Comparison of ENCODE assay signal across 9 mouse cellular contexts in the genomic region with DNA sequence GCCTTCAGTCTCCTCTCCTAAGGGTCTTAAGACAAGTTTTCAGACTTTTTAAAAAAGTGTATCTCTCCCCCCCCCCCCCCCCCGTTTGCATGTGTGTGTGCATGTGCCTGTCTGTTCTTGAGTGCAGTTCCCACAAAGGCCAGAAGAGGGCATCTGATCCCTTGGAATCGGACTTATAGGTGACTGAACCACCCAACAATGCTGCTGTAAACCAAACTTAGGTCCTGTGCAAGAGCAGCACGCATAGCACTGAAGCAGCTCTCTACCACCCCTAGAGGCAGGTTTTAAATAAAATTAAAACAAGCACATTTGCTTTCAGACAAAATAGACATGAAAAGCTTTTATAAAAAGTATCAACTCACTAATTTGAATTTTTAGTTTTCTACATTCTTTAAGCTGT. TPM values are rescaled to one million over a fixed set of nuclear protein-coding genes. Genes with fewer than 3 reads are reported as not detected.
DNase-seq lines count a peak whose midpoint lies in the region; ATAC-seq lines count a peak whose summit lies in the region.
"Had no signal": no experiment of that assay in that cellular context is flagged by ENCODE, and none has a peak within 500 bp of the region (broad histone marks: within the 10 kb centered on the region; RNA-seq: fewer than 3 reads in every experiment).

No protein-coding gene starts in this region.

- no peaks in the 10 kb centered on the region for H3K27me3 ChIP-seq in hindbrain, embryonic 11.5 days (ENCODE audit: control insufficient read depth, insufficient read depth, low read length)
- H3K27me3 ChIP-seq in hindbrain, embryonic 16.5 days (replicated peaks; ENCODE audit: control insufficient read depth, insufficient read depth, low read length) = no peaks in the 10 kb centered on the region
- H3K27me3 ChIP-seq: embryonic facial prominence, embryonic 13.5 days had no signal

- no peaks in the 10 kb centered on the region for H3K4me1 ChIP-seq in hindbrain, embryonic 11.5 days (replicated peaks; ENCODE audit: control insufficient read depth, insufficient read depth, low read length)
- H3K4me1 ChIP-seq in hindbrain, embryonic 16.5 days (ENCODE audit: control insufficient read depth, insufficient read depth, low read depth, low read length) = no peaks in the 10 kb centered on the region

- no peak overlapping the region for H3K4me3 ChIP-seq in hindbrain, embryonic 11.5 days (ENCODE audit: low read depth, low read length)
- no peak overlapping the region for H3K4me3 ChIP-seq in hindbrain, embryonic 16.5 days (ENCODE audit: low read length)
- H3K4me3 ChIP-seq: embryonic facial prominence, embryonic 13.5 days had no signal

- no peaks in the 10 kb centered on the region for H3K36me3 ChIP-seq in hindbrain, embryonic 11.5 days (ENCODE audit: control insufficient read depth, insufficient read depth, low read length)
- no peaks in the 10 kb centered on the region for H3K36me3 ChIP-seq in hindbrain, embryonic 16.5 days (ENCODE audit: control insufficient read depth, insufficient read depth, low read length)

- no peak overlapping the region for H3K9ac ChIP-seq in hindbrain, embryonic 11.5 days (ENCODE audit: low read depth, low read length)
- no peak overlapping the region for H3K9ac ChIP-seq in hindbrain, embryonic 16.5 days (ENCODE audit: low read depth, low read length)
- H3K9ac ChIP-seq: embryonic facial prominence, embryonic 13.5 days had no signal

- no peak overlapping the region for H3K27ac ChIP-seq in hindbrain, embryonic 11.5 days (ENCODE audit: low read depth, low read length)
- no peak overlapping the region for H3K27ac ChIP-seq in hindbrain, embryonic 16.5 days (ENCODE audit: low read depth, low read length)
- H3K27ac ChIP-seq: embryonic facial prominence, embryonic 13.5 days had no signal

- peak; percentile 68 for DNase-seq in hindbrain, embryonic 11.5 days (ENCODE audit: low spot score)
- DNase-seq in 3T3-L1 (ENCODE audit: low read depth, low spot score) = peak; percentile 85
- peak; percentile 40 for DNase-seq in Muller cell, postnatal 12 days (ENCODE audit: inconsistent ontology term)
- peak; percentile 50 to 78 for DNase-seq in kidney, postnatal 36 days
- peak; percentile 16 for DNase-seq in retina, postnatal 7 days (ENCODE audit: low read depth, low spot score)
- DNase-seq in spleen, postnatal 14 days (ENCODE audit: low spot score in 2 of 2) = no peak

- no peaks in the 10 kb centered on the region for H3K9me3 ChIP-seq in hindbrain, embryonic 11.5 days (ENCODE audit: control insufficient read depth, low read length)
- no peaks in the 10 kb centered on the region for H3K9me3 ChIP-seq in hindbrain, embryonic 16.5 days (ENCODE audit: control insufficient read depth, low read length)
- H3K9me3 ChIP-seq: embryonic facial prominence, embryonic 13.5 days had no signal

- WGBS in hindbrain, embryonic 11.5 days = 31% methylated on average over 2 of the region's 3 CpGs
- WGBS in hindbrain, embryonic 16.5 days = 22% methylated on average over 2 of the region's 3 CpGs

- no peak for ATAC-seq in hindbrain, embryonic 11.5 days (ENCODE audit: low FRiP score)
- ATAC-seq in hindbrain, embryonic 16.5 days = no peak
- peak; percentile 62 for ATAC-seq in common myeloid progenitor, adult 5-6 weeks (replicated peaks; ENCODE audit: low read depth, poor library complexity, severe bottlenecking)

- no peak overlapping the region for H3K4me2 ChIP-seq in hindbrain, embryonic 11.5 days (replicated peaks; ENCODE audit: low read depth, low read length)
- no peak overlapping the region for H3K4me2 ChIP-seq in hindbrain, embryonic 16.5 days (ENCODE audit: low read length)
- H3K4me2 ChIP-seq: embryonic facial prominence, embryonic 13.5 days had no signal

RNA-seq across cellular contexts. Expression of gene Daam2, which starts 33.9 kb away (rescaled TPM):
- polyA plus RNA-seq in hindbrain, embryonic 11.5 days (2014; fragmentation: Nextera tagmentation; extraction: Ambion mirVana) = 3.9 and 4.0 TPM in 2 replicates
- polyA plus RNA-seq in hindbrain, embryonic 16.5 days (2015; fragmentation: Nextera tagmentation; extraction: Ambion mirVana) = 2.1 and 2.4 TPM in 2 replicates
- under 0.01 TPM in 1 of 2 replicates, not detected in the other for total RNA-seq in common myeloid progenitor, adult 5-6 weeks (2017)

Comparison
In these comparisons a context has a peak if more than half of its experiments do, and no peak if none do; other contexts are left out.
1. DNase-seq: peak in hindbrain, embryonic 11.5 days (single experiment), 3T3-L1 (single experiment), Muller cell, postnatal 12 days (single experiment), kidney, postnatal 36 days (2 of 2) and retina, postnatal 7 days (single experiment); none in spleen, postnatal 14 days (0 of 2).